Mouse (Mus musculus) limb, embryonic 14.5 days (tissue): ENCODE data around the gene Cdc14b. TPM values are rescaled to one million over a fixed set of nuclear protein-coding genes. Genes with fewer than 3 reads are reported as not detected.

Experiments used
- ATAC-seq: fragments of 200-750 bp; cut with Nextera tagmentation; 2 replicates; pipeline ENCODE4 v1.8.0; 2017; ENCODE audit warnings: low read depth, moderate number of reproducible peaks, moderate TSS enrichment; ENCODE audit not compliant: low FRiP score
- DNase-seq: peaks from one replicate; pipeline ENCODE4 v3.0.0-alpha.2; 2015; ENCODE audit warnings: low spot score
- H3K27ac ChIP-seq: fragments of 300-500 bp; sonication (generic); replicated peaks from 2 replicates; pipeline ENCODE4 v1.5.1; 2014; ENCODE audit warnings: low read depth, mild to moderate bottlenecking, low read length, moderate library complexity, mixed read lengths
- H3K27me3 ChIP-seq: fragments of 300-500 bp; sonication (generic); 2 replicates; pipeline ENCODE4 v1.6.1; 2014; ENCODE audit warnings: low read length, mixed read lengths; ENCODE audit not compliant: control insufficient read depth, insufficient read depth
- H3K36me3 ChIP-seq: fragments of 300-500 bp; sonication (generic); 2 replicates; pipeline ENCODE4 v1.6.1; 2014; ENCODE audit warnings: mild to moderate bottlenecking, low read length, moderate library complexity, mixed read lengths; ENCODE audit not compliant: control insufficient read depth, insufficient read depth
- H3K4me1 ChIP-seq: fragments of 300-500 bp; sonication (generic); 2 replicates; pipeline ENCODE4 v1.6.1; 2014; ENCODE audit warnings: antibody characterized with exemption, low read length, mixed read lengths; ENCODE audit not compliant: control insufficient read depth, insufficient read depth
- H3K4me2 ChIP-seq: fragments of 300-500 bp; sonication (generic); replicated peaks from 2 replicates; pipeline ENCODE4 v1.6.1; 2014; ENCODE audit warnings: low read depth, mild to moderate bottlenecking, low read length, moderate library complexity; ENCODE audit not compliant: severe bottlenecking
- H3K4me3 ChIP-seq: fragments of 300-500 bp; sonication (generic); replicated peaks from 2 replicates; pipeline ENCODE4 v1.5.1; 2014; ENCODE audit warnings: low read length
- H3K9ac ChIP-seq: fragments of 300-500 bp; sonication (generic); 2 replicates; pipeline ENCODE4 v1.6.1; 2014; ENCODE audit warnings: mild to moderate bottlenecking, low read depth, low read length, moderate library complexity; ENCODE audit not compliant: severe bottlenecking
- H3K9me3 ChIP-seq: fragments of 300-500 bp; sonication (generic); 2 replicates; pipeline ENCODE4 v1.6.1; 2016; ENCODE audit warnings: low read length; ENCODE audit not compliant: control insufficient read depth
- POLR2A ChIP-seq: fragments of 200-500 bp; IDR thresholded peaks from 2 replicates; pipeline ENCODE4 v1.8.0; 2012; ENCODE audit warnings: inconsistent platforms, mild to moderate bottlenecking, moderate library complexity, borderline replicate concordance; ENCODE audit not compliant: insufficient read depth, insufficient read length; ENCODE audit errors: extremely low read depth
- WGBS: fragments of 180-500 bp; shearing (Covaris S2); extraction: QIAGEN DNeasy Blood & Tissue Kit; methylation state at CpG from one replicate; pipeline ENCODE4 v1.1.7; 2014; 5-methylcytosine and 5-hydroxymethylcytosine counted together
- polyA plus RNA-seq, 2 experiments: library from polyadenylated mRNA; depleted of rRNA in 1 of 2; stranded (reverse) in 1 of 2; unstranded in 1 of 2; fragments of >200 nt; fragmentation: Nextera tagmentation in 1 of 2; extraction: Ambion mirVana in 1 of 2; gene quantifications; 2 replicates each; pipeline versions ENCODE4 v1.2.1 to v1.2.3; 2012 to 2014

The Cdc14b gene
- polyA plus RNA-seq (2012; rRNA removed) (15.3 TPM in 2 replicates), polyA plus RNA-seq (2014; fragmentation: Nextera tagmentation; extraction: Ambion mirVana) (16.1 and 18.2 TPM in 2 replicates)

- Histone ChIP-seq H3K4me2 (peak within 1 kb of the TSS; percentile 100), H3K36me3 (no peaks in the 10 kb centered on the region), H3K9ac (peak within 1 kb of the TSS; percentile 71), H3K9me3 (no peaks in the 10 kb centered on the region), H3K4me1 (no peaks in the 10 kb centered on the region), H3K4me3 (peak within 1 kb of the TSS; percentile 85), H3K27ac (no peak within 1 kb of the TSS), H3K27me3 (no peaks in the 10 kb centered on the region)
- peak; percentile 96 for DNase-seq
- peak; percentile 96 for ATAC-seq
- TF ChIP-seq POLR2A, result peak; percentile 68; the same call in 1 of the 2 replicates
- WGBS, result under 1% methylated on average over 57 of the region's 57 CpGs
Observed at GRCm38 (mm10) chr13:64274879-64275753, at the start of gene Cdc14b. Cdc14b (minus strand) TSS chr13:64275290.

DNA sequence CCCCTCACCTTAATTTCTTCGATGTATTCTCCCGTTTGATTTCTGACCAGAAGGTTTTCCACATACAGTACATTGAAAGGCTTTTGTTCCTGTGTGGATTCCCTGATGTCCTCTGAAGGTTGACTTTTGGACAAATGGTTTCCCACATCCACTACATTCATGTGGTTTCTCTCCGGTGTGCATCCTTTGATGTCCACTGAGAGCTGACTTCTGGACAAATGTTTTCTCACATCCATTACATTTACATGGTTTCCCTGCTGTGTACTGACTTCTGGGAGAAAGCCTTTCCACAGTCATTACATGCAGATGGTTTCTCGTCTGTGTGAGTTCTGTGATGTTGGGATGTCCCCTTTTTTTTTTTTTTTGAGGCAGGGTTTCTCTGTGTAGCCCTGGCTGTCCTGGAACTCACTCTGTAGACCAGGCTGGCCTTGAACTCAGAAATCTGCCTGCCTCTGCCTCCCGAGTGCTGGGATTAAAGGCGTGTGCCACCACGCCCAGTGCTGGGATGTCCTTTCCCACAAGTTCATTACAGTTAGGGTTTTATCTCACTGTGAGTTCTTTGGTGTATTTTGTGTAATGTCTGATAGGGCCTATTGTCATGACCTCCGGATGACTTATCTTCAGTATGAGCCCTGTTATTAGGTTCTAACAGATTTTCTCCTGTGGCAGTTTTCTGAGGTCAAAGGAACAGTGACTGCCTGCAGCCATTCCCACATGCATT is 47.6 kb upstream of the Cdc14b start:
- 77% methylated on average over 8 of the region's 8 CpGs for WGBS
- Histone ChIP-seq H3K4me3 (no peak overlapping the region), H3K9ac (no peak overlapping the region), H3K4me1 (no peaks in the 10 kb centered on the region), H3K9me3 (no peaks in the 10 kb centered on the region), H3K36me3 (no peaks in the 10 kb centered on the region), H3K27ac (no peak overlapping the region), H3K27me3 (no peaks in the 10 kb centered on the region), H3K4me2 (no peak overlapping the region)
- DNase-seq (no peak), ATAC-seq (no peak)
- TF ChIP-seq POLR2A, result no peak

DNA sequence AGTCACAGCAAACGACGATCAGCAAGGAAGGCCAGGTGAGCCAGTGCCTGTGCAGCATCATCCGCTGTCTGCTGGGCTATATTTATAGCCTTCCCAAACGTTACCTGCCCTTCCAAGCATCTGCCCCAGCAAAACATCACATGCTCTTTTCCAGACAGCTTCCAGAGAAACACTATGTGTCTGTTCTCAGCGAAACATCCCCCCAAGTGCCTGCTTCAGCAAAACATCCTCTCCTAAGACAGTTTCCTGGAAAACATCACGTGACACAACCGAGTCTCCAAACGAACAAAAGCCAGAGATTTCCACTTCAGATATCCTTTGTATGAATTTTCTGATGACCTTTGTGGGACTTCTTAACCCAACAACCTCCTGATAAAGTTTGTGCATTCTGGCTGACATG is 45.2 kb upstream of the Cdc14b start:
- no peak for DNase-seq
- H3K36me3 ChIP-seq, result no peaks in the 10 kb centered on the region
- H3K9ac ChIP-seq, result no peak overlapping the region
- no peak overlapping the region for H3K4me2 ChIP-seq
- no peak overlapping the region for H3K27ac ChIP-seq
- ATAC-seq, result no peak
- H3K27me3 ChIP-seq, result no peaks in the 10 kb centered on the region
- H3K9me3 ChIP-seq, result no peaks in the 10 kb centered on the region
- no peaks in the 10 kb centered on the region for H3K4me1 ChIP-seq
- no peak for TF ChIP-seq POLR2A
- 73% methylated on average over 8 of the region's 8 CpGs for WGBS
- H3K4me3 ChIP-seq, result no peak overlapping the region

- H3K27ac ChIP-seq, result no peak overlapping the region
- H3K9me3 ChIP-seq, result no peaks in the 10 kb centered on the region
- no peak for TF ChIP-seq POLR2A
- ATAC-seq, result no peak
- no peak overlapping the region for H3K4me2 ChIP-seq
- no peak overlapping the region for H3K4me3 ChIP-seq
- H3K4me1 ChIP-seq, result no peaks in the 10 kb centered on the region
- no peaks in the 10 kb centered on the region for H3K27me3 ChIP-seq
- no peak for DNase-seq
- no peak overlapping the region for H3K9ac ChIP-seq
- H3K36me3 ChIP-seq, result no peaks in the 10 kb centered on the region
Observed at GRCm38 (mm10) chr13:64319782-64320181, 44.7 kb upstream of the Cdc14b start.

- H3K9me3 ChIP-seq, result no peaks in the 10 kb centered on the region
- H3K9ac ChIP-seq, result no peak overlapping the region
- DNase-seq (no peak), ATAC-seq (no peak)
- WGBS, result 67% methylated on average over 2 of the region's 2 CpGs
- H3K4me1 ChIP-seq, result no peaks in the 10 kb centered on the region
- no peak overlapping the region for H3K27ac ChIP-seq
- H3K27me3 ChIP-seq, result no peaks in the 10 kb centered on the region
- no peak overlapping the region for H3K4me3 ChIP-seq
- TF ChIP-seq POLR2A, result no peak
- no peaks in the 10 kb centered on the region for H3K36me3 ChIP-seq
- no peak overlapping the region for H3K4me2 ChIP-seq
Observed at GRCm38 (mm10) chr13:64318355-64318754, 43.3 kb upstream of the Cdc14b start.
